Mouse (Mus musculus) MEL (cell line): ENCODE measurements around the gene Tbc1d7.

Experiments
- CTCF ChIP-seq, 3 experiments: IDR thresholded peaks in 2 of 3; conservative IDR thresholded peaks in 1 of 3; 2 replicates each; pipeline ENCODE4 v1.5.1; 2011 to 2012; ENCODE audit warnings: low read length in 3 of 3, low read depth in 2 of 3, mild to moderate bottlenecking in 2 of 3, improper control_type of control experiment in 1 of 3, inconsistent platforms in 1 of 3, mixed read lengths in 1 of 3, moderate library complexity in 1 of 3; ENCODE audit not compliant: control insufficient read depth in 1 of 3, insufficient read depth in 1 of 3, poor library complexity in 1 of 3, severe bottlenecking in 1 of 3
- EP300 ChIP-seq, 2 experiments: IDR thresholded peaks; 2 replicates each; pipeline ENCODE4 v1.6.1; 2011; ENCODE audit warnings: improper control_type of control experiment in 2 of 2, low read length in 2 of 2, low read depth in 1 of 2, mild to moderate bottlenecking in 1 of 2
- GATA1 ChIP-seq: IDR thresholded peaks from 2 replicates; pipeline ENCODE4 v1.6.1; 2011; ENCODE audit warnings: low read depth, low read length, improper control_type of control experiment
- MXI1 ChIP-seq: IDR thresholded peaks from 2 replicates; pipeline ENCODE4 v1.6.1; 2011; ENCODE audit warnings: mild to moderate bottlenecking, low read depth, low read length, improper control_type of control experiment
- MYC ChIP-seq: IDR thresholded peaks from 2 replicates; pipeline ENCODE4 v1.6.1; 2011; ENCODE audit warnings: low read depth, mild to moderate bottlenecking, low read length, improper control_type of control experiment, moderate library complexity
- POLR2A ChIP-seq, 2 experiments: IDR thresholded peaks; 2 replicates each; pipeline ENCODE4 v1.6.1; 2011 to 2012; ENCODE audit warnings: low read length in 2 of 2, mild to moderate bottlenecking in 2 of 2, control low read depth in 1 of 2, improper control_type of control experiment in 1 of 2, low read depth in 1 of 2, moderate library complexity in 1 of 2; ENCODE audit not compliant: control insufficient read depth in 1 of 2, insufficient read depth in 1 of 2, poor library complexity in 1 of 2
- POLR2AphosphoS2 ChIP-seq: IDR thresholded peaks from 2 replicates; pipeline ENCODE4 v1.6.1; 2011; ENCODE audit warnings: low read length, improper control_type of control experiment
- SMC3 ChIP-seq: IDR thresholded peaks from 2 replicates; pipeline ENCODE4 v1.6.1; 2011; ENCODE audit warnings: low read depth, low read length, improper control_type of control experiment
- USF2 ChIP-seq, 2 experiments: IDR thresholded peaks; 2 replicates each; pipeline ENCODE4 v1.6.1; 2011 to 2012; ENCODE audit warnings: improper control_type of control experiment in 2 of 2, low read length in 2 of 2, borderline replicate concordance in 1 of 2, inconsistent platforms in 1 of 2, low read depth in 1 of 2, mild to moderate bottlenecking in 1 of 2; ENCODE audit not compliant: insufficient read depth in 1 of 2

DNA sequence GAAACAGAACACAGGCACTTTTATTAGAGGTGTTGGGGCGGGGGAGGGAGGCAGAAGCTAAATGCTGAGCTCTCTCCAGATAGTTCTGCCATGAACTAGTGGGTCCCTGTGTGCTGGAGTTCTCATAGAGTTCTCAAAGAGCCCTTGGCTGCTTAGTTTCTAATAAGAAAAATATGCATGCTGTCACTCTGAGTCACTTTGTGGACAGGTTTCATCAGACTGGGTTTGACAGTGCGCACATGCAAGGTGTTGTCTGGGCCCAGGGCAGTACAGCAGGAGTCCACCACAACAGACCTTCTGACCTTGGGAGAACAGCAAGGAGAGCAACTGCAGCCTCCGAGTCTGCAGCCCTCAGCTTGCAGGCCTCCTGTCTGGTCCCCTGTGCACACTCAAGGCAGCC is 21.6 kb downstream of the Tbc1d7 start:
- no peak for TF ChIP-seq MYC
- no peak for TF ChIP-seq SMC3
- no peak for TF ChIP-seq GATA1
- no peak for TF ChIP-seq EP300 (IDR thresholded peaks at IDR 0.05; ENCODE audit: low read depth in 1 of 2, low read length in 2 of 2)
- no peak for TF ChIP-seq CTCF (IDR thresholded peaks at IDR 0.05 in 2 of 3, conservative IDR thresholded peaks at IDR 0.05 in 1 of 3; ENCODE audit: control insufficient read depth in 1 of 3, insufficient read depth in 1 of 3, low read depth in 2 of 3, low read length in 3 of 3, poor library complexity in 1 of 3, severe bottlenecking in 1 of 3)
- TF ChIP-seq POLR2A (IDR thresholded peaks at IDR 0.05; ENCODE audit: control insufficient read depth in 1 of 2, insufficient read depth in 1 of 2, low read depth in 1 of 2, low read length in 2 of 2, poor library complexity in 1 of 2), result no peak
- no peak for TF ChIP-seq USF2 (IDR thresholded peaks at IDR 0.05; ENCODE audit: borderline replicate concordance in 1 of 2, insufficient read depth in 1 of 2, low read depth in 1 of 2, low read length in 2 of 2)
- TF ChIP-seq MXI1, result no peak
- no peak for TF ChIP-seq POLR2AphosphoS2
